Mouse (Mus musculus) hindbrain, embryonic 11.5 days (tissue): ENCODE data around the gene Hspa1a. TPM values are rescaled to one million over a fixed set of nuclear protein-coding genes. Genes with fewer than 3 reads are reported as not detected.
"Not testable (repeated sequence)": the region's sequence is repeated elsewhere in the genome, so short reads cannot be mapped to it uniquely, and the experiment has no call there.

Experiments used
- ATAC-seq: fragments of 200-750 bp; cut with Nextera tagmentation; 2 replicates; pipeline ENCODE4 v1.8.0; 2017; ENCODE audit warnings: mild to moderate bottlenecking, moderate TSS enrichment, moderate library complexity; ENCODE audit not compliant: low FRiP score
- DNase-seq: peaks from one replicate; pipeline ENCODE4 v3.0.0-alpha.2; 2015; ENCODE audit warnings: low spot score
- H3K27ac ChIP-seq: fragments of 300-500 bp; sonication (generic); 2 replicates; pipeline ENCODE4 v1.5.1; 2014; ENCODE audit warnings: mild to moderate bottlenecking, low read depth, low read length
- H3K27me3 ChIP-seq: fragments of 300-500 bp; sonication (generic); 2 replicates; pipeline ENCODE4 v1.6.1; 2014; ENCODE audit warnings: mild to moderate bottlenecking, low read length, moderate library complexity, mixed read lengths; ENCODE audit not compliant: control insufficient read depth, insufficient read depth
- H3K36me3 ChIP-seq: fragments of 300-500 bp; sonication (generic); 2 replicates; pipeline ENCODE4 v1.6.1; 2014; ENCODE audit warnings: mild to moderate bottlenecking, low read length, moderate library complexity, mixed read lengths; ENCODE audit not compliant: control insufficient read depth, insufficient read depth
- H3K4me1 ChIP-seq: fragments of 300-500 bp; sonication (generic); replicated peaks from 2 replicates; pipeline ENCODE4 v1.6.1; 2014; ENCODE audit warnings: low read length, mixed read lengths; ENCODE audit not compliant: control insufficient read depth, insufficient read depth
- H3K4me2 ChIP-seq: fragments of 300-500 bp; sonication (generic); replicated peaks from 2 replicates; pipeline ENCODE4 v1.6.1; 2014; ENCODE audit warnings: mild to moderate bottlenecking, low read depth, low read length
- H3K4me3 ChIP-seq: fragments of 300-500 bp; sonication (generic); 2 replicates; pipeline ENCODE4 v1.5.1; 2014; ENCODE audit warnings: low read depth, low read length
- H3K9ac ChIP-seq: fragments of 300-500 bp; sonication (generic); 2 replicates; pipeline ENCODE4 v1.6.1; 2014; ENCODE audit warnings: low read depth, low read length
- H3K9me3 ChIP-seq: fragments of 300-500 bp; sonication (generic); 2 replicates; pipeline ENCODE4 v1.6.1; 2016; ENCODE audit warnings: low read length; ENCODE audit not compliant: control insufficient read depth
- WGBS: fragments of 180-500 bp; shearing (Covaris S2); extraction: QIAGEN DNeasy Blood & Tissue Kit; methylation state at CpG from one replicate; pipeline ENCODE4 v1.1.7; 2014; 5-methylcytosine and 5-hydroxymethylcytosine counted together
- polyA plus RNA-seq: library from polyadenylated mRNA; unstranded; fragments of >200 nt; fragmentation: Nextera tagmentation; extraction: Ambion mirVana; gene quantifications from 2 replicates; pipeline ENCODE4 v1.2.1, GENCODE M21; 2014

Hspa1a gene
- polyA plus RNA-seq, 1 experiment from 2014 or later: 1.4 TPM

DNA sequence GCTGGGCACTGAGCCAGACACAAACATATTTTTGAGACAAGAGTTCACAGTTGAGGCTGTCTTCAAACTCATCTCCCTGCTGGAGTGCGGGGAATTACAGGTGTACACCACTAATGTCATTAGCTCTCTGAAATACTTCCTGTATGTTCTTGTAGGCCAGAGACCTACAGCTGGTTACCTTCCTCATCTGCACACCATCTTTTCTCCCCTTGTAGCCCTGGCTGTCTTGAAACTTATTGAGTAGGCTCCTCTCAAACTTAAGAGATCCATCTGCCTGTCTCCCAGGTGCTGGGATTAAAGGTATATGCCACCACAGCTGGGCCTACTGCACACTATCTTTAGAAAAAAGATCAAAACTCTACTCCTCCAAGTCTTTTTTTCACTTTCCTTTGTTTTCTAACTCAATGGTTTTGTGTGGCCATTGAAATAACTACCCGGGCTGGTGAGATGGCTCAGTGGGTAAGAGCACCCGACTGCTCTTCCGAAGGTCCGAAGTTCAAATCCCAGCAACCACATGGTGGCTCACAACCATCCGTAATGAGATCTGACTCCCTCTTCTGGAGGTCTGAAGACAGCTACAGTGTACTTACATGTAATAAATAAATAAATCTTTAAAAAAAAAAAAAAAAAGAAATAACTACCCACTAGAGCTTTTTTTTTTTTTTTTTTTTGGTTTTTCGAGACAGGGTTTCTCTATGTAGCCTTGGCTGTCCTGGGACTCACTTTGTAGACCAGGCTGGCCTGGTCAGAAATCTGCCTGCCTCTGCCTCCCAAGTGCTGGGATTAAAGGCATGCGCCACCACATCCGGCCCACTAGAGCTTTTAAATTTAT is 23.0 kb downstream of the Hspa1a start:
- H3K27ac ChIP-seq, H3K9ac ChIP-seq, H3K4me1 ChIP-seq, DNase-seq, H3K9me3 ChIP-seq, ATAC-seq, H3K27me3 ChIP-seq, H3K4me3 ChIP-seq, H3K4me2 ChIP-seq: not testable (repeated sequence)
- H3K36me3 ChIP-seq: peaks cover 12% of the 10 kb centered on the region
- WGBS: 59% methylated on average over 9 of the region's 9 CpGs

DNA sequence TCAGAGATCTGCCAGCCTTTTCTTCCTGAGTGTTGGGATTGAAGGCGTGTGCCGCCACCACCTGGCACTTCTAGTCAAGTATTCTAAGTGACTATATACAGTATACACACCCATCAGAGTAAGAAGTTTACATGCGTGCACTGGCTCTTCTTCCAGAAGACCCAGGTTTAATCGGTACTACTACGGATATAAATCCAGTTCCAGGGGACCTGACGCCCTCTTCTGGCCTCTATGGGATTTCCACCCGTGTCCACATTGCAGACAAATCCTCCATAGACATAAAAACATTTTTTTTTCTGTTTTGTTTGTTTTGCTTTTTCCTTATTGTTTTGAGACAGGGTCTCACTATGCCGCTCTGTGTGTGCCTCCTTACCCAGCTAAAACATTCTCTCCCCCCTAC is 24.4 kb downstream of the Hspa1a start:
- ATAC-seq (no peak), DNase-seq (peak; percentile 59)
- 0 out of 2 replicates have a peak, but pooled peaks cover 6% of the 10 kb centered on the region for H3K4me1 ChIP-seq
- no peak overlapping the region for H3K9ac ChIP-seq
- H3K4me2 ChIP-seq: no peak overlapping the region
- H3K36me3 ChIP-seq: peaks cover 12% of the 10 kb centered on the region
- H3K4me3 ChIP-seq: no peak overlapping the region
- no peak overlapping the region for H3K27ac ChIP-seq
- no peaks in the 10 kb centered on the region for H3K9me3 ChIP-seq
- H3K27me3 ChIP-seq: no peaks in the 10 kb centered on the region
- 34% methylated on average over 8 of the region's 8 CpGs for WGBS

DNA sequence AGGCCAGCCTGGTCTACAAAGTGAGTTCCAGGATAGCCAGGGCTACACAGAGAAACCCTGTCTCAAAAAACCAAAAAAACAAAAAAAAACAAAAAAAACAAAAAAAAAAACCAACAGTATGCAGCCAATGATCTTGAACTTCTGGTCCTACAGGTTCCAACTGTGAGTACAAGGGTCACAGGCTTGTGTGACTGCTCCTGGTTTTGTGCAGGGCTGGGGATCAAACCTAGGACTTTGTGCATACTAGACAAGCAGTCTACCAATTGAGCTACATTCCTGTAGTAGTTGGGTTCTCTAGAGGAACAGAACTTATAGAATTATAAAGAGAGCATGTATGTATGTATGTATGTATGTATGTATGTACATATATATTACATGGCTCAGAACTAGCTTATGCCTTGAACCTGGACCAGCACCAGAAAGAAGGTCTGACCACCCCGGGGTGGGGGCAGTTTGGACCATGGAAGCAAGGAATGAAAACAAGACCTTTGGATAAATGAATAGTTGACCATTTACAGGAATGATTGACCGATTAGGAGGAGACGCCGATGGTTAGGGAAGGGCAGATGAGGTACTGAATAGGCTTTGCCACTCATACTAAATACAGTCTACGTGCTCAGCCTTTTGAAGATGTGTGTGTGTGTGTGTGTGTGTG is 25.3 kb downstream of the Hspa1a start:
- no peak for ATAC-seq

DNA sequence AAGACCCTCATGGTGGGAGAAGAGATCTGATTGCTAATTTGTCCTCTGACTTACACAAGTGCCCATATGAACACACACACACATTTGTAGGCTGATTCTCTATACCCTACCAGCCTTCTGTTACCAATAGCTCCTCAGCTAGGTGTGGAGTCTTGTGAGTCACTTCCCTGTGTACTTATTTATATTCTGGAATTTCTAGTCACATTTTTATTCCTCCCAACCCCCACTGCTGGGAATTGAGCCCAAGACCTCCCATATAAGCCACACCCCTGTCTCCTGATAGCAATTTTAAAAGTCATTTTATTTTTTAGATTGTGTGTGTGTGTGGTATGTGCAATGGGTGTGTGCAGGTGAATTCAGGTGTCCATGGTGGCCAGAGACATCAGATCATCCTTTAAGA is 27.6 kb downstream of the Hspa1a start:
- H3K4me2 ChIP-seq: no peak overlapping the region
- no peaks in the 10 kb centered on the region for H3K4me1 ChIP-seq
- no peak overlapping the region for H3K9ac ChIP-seq
- no peaks in the 10 kb centered on the region for H3K27me3 ChIP-seq
- no peak overlapping the region for H3K4me3 ChIP-seq
- ATAC-seq: no peak
- no peaks in the 10 kb centered on the region for H3K9me3 ChIP-seq
- H3K36me3 ChIP-seq: no peaks in the 10 kb centered on the region; the same call in 1 of the 2 replicates
- H3K27ac ChIP-seq: no peak overlapping the region
- DNase-seq: no peak

More for the DNA sequence above, 25.3 kb downstream of the Hspa1a start:
- Histone ChIP-seq H3K36me3 (peaks cover 12% of the 10 kb centered on the region), H3K27me3 (no peaks in the 10 kb centered on the region), H3K4me2 (no peak overlapping the region), H3K4me3 (no peak overlapping the region), H3K9me3 (no peaks in the 10 kb centered on the region), H3K27ac (no peak overlapping the region), H3K4me1 (0 out of 2 replicates have a peak, but pooled peaks cover 6% of the 10 kb centered on the region), H3K9ac (no peak overlapping the region)
- DNase-seq: no peak
- 92% methylated on average over 5 of the region's 5 CpGs for WGBS

DNA sequence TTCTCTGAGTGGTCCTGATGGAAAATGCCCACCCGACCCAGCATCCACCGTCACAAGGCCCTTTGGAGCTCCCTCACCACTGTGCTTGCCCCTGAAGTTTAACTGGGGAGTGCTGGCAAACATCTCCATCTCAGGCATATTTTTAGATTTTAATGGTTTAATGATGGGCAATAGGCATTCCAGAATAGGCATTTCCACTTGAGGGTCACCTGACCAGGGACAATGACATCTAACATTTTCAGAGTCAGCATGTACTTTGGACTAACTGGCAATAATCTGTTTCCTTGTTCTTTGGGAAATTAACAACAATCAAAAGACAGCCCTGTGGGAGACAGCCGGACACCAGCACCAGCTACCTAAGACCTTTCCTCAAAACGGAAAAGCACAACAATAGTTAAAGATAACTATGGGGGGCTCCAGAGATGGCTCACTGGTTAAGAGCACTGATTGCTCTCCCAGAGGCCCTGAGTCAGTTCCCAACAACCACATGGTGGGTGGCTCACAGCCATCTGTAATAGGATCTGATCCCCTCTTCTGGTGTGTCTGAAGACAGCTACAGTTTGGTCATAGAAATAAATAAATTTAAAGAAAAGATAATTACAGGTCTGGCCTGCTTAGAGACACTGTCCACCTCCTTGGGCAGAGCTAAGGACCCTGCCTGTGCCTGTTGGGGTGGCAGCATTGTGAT is 28.7 kb downstream of the Hspa1a start:
- no peak overlapping the region for H3K27ac ChIP-seq
- no peaks in the 10 kb centered on the region for H3K9me3 ChIP-seq
- no peak overlapping the region for H3K4me2 ChIP-seq
- no peak overlapping the region for H3K4me3 ChIP-seq
- H3K4me1 ChIP-seq: no peaks in the 10 kb centered on the region
- 83% methylated on average over 4 of the region's 4 CpGs for WGBS
- no peak for DNase-seq
- ATAC-seq: no peak
- H3K27me3 ChIP-seq: no peaks in the 10 kb centered on the region
- H3K36me3 ChIP-seq: no peaks in the 10 kb centered on the region
- H3K9ac ChIP-seq: no peak overlapping the region

DNA sequence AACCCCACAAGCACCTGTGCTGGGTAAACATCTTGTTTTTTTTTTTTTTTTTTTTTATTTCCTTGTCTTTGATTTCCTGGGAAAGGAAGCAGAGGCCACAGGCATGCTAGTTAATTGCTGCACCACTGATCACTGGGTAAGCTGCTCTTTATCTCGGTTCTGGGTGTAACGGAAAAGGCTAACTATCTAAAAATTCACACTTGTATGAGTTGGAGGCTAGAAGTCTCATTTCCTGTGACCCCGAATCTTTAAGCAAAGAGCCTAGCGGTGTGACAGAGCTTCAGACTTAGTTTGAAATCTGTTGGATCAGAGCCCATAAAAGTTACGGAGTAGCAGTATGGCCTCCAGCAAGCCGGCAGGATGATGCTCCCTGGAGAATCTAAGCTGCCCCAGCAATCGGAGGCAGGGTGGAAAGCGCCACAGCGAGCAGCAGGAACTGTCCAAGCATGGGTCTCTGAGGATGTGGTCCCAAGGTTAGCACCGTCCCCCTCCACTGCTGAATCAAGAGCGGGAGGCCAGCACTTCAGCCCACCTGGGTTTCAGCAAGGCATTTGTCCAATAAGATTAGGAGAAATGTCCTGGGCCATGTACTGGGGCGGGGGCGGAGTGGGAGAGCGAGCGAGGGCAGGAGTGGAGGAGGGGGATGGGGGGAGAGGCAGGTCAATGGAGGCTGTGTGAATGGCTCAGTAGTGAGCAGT is 30.5 kb downstream of the Hspa1a start:
- WGBS: 15% methylated on average over 15 of the region's 15 CpGs
- Histone ChIP-seq H3K9ac (no peak overlapping the region; the same call in 1 of the 2 replicates), H3K27ac (no peak overlapping the region), H3K9me3 (no peaks in the 10 kb centered on the region), H3K36me3 (no peaks in the 10 kb centered on the region), H3K4me3 (no peak overlapping the region), H3K4me2 (peak overlapping the region; percentile 22), H3K27me3 (no peaks in the 10 kb centered on the region), H3K4me1 (no peaks in the 10 kb centered on the region)
- ATAC-seq (no peak), DNase-seq (peak; percentile 30)

DNA sequence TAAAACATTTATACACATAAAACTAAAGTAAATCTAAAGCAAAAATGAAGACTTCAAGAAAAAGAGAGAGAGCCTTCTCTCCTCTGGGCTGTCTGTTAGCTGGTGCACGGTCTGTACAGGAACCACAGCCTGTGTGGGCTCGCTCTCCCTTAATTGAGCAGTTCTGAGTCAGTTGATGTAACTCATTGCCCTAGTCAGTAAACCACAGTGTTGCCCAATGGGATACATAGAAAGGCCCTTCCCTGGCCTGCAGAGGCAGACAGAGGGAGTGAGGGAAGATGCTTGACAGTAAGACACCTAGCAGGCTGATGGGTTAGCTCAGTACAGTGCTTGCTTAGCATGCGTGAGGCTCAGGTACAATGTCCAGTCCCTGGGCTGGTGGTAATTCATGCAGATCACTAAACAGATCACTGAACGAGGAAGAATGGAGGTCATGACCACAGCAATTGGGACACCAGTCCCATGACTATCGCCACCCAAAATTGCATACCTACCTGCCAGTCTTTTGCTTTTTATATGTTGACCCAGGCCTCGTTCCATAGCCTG is 33.9 kb downstream of the Hspa1a start:
- DNase-seq: no peak

DNA sequence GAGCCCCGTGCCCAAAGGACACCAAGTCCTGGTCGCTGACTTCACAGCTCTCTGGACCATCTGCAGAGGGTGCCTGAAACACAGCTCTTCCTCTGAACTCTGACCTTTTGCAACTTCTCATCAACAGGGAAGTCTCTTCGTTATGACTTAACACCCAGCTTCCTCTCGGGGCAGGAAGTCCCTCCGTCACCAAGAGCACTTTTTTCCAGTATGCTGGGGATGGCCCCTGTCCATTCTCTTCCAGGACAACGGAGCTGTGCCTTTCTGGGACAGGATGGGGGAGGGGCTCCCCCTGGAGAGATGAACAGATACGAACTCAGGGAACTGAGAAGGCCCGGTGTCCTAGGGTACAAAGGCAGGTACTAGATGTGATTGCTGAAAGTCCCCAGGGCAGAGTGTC is 37.1 kb downstream of the Hspa1a start:
- Histone ChIP-seq H3K36me3 (no peaks in the 10 kb centered on the region), H3K9ac (no peak overlapping the region), H3K4me2 (no peak overlapping the region), H3K9me3 (no peaks in the 10 kb centered on the region), H3K27me3 (no peaks in the 10 kb centered on the region), H3K4me3 (no peak overlapping the region), H3K27ac (no peak overlapping the region), H3K4me1 (0 out of 2 replicates have a peak, but pooled peaks cover 3% of the 10 kb centered on the region)
- no peak for ATAC-seq
- DNase-seq: no peak
- WGBS: 47% methylated on average over 8 of the region's 8 CpGs

More for the DNA sequence above, 33.9 kb downstream of the Hspa1a start:
- H3K4me2 ChIP-seq: no peak overlapping the region
- H3K4me3 ChIP-seq: no peak overlapping the region
- 90% methylated on average over 6 of the region's 6 CpGs for WGBS
- H3K9me3 ChIP-seq: no peaks in the 10 kb centered on the region
- H3K27ac ChIP-seq: no peak overlapping the region
- H3K9ac ChIP-seq: no peak overlapping the region
- no peaks in the 10 kb centered on the region for H3K36me3 ChIP-seq
- no peaks in the 10 kb centered on the region for H3K4me1 ChIP-seq
- no peak for ATAC-seq
- H3K27me3 ChIP-seq: no peaks in the 10 kb centered on the region
